Mouse (Mus musculus) CH12.LX (cell line): ENCODE measurements at regions not wholly inside any gene's neighbourhood (a gene's known extent, or its start where the extent isn't known, plus 50 kb on each side); places are given as distances from the start of the nearest gene placed in this dataset.

Experiments
- DNase-seq: peaks from one replicate; pipeline ENCODE4 v3.0.0-alpha.2; 2013; ENCODE audit errors: extremely low read depth
- H3K27ac ChIP-seq: 2 replicates; pipeline ENCODE4 v1.5.1; 2012; ENCODE audit warnings: low read depth, mild to moderate bottlenecking, control low read depth, moderate library complexity; ENCODE audit not compliant: insufficient read depth
- H3K27me3 ChIP-seq: replicated peaks from 2 replicates; pipeline ENCODE3; 2012; ENCODE audit warnings: inconsistent platforms
- H3K36me3 ChIP-seq, 2 experiments: replicated peaks in 1 of 2; 2 replicates each; pipeline versions ENCODE3 to v1.6.1; 2012; ENCODE audit warnings: inconsistent platforms in 1 of 2, low read length in 1 of 2, mild to moderate bottlenecking in 1 of 2, mixed read lengths in 1 of 2, moderate library complexity in 1 of 2; ENCODE audit not compliant: control insufficient read depth in 1 of 2, insufficient read depth in 1 of 2
- H3K4me1 ChIP-seq, 2 experiments: 2 replicates each; pipeline ENCODE4 v1.6.1; 2012; ENCODE audit warnings: inconsistent platforms in 1 of 2, moderate library complexity in 1 of 2; ENCODE audit not compliant: insufficient read depth in 2 of 2, control insufficient read depth in 1 of 2
- H3K4me2 ChIP-seq: 2 replicates; pipeline ENCODE4 v1.6.1; 2012; ENCODE audit warnings: low read depth, mild to moderate bottlenecking, control low read depth; ENCODE audit not compliant: poor library complexity, insufficient read depth, severe bottlenecking
- H3K4me3 ChIP-seq, 3 experiments: fragments of 150-350 bp in 1 of 3; sonication (generic) in 1 of 3; replicated peaks in 1 of 3; 2 replicates each; pipeline versions ENCODE3 to v1.5.1; 2011 to 2012; ENCODE audit warnings: low read depth in 2 of 3, low read length in 2 of 3, mild to moderate bottlenecking in 2 of 3, moderate library complexity in 2 of 3, control low read depth in 1 of 3, improper control_type of control experiment in 1 of 3, inconsistent platforms in 1 of 3, mixed read lengths in 1 of 3; ENCODE audit not compliant: poor library complexity in 1 of 3
- H3K79me2 ChIP-seq: replicated peaks from 2 replicates; pipeline ENCODE4 v1.6.1; 2012; ENCODE audit warnings: mild to moderate bottlenecking, moderate library complexity; ENCODE audit not compliant: control insufficient read depth, poor library complexity, insufficient read depth, severe bottlenecking; ENCODE audit errors: extremely low read depth
- H3K9ac ChIP-seq: 2 replicates; pipeline ENCODE4 v1.6.1; 2012; ENCODE audit warnings: low read depth, mild to moderate bottlenecking, control low read depth, moderate library complexity; ENCODE audit not compliant: insufficient read depth
- H3K9me3 ChIP-seq: replicated peaks from 2 replicates; pipeline ENCODE3; 2012; ENCODE audit warnings: low read length, inconsistent platforms, mixed read lengths
- E2F4 ChIP-seq: IDR thresholded peaks from 2 replicates; pipeline ENCODE4 v1.6.1; 2011; ENCODE audit warnings: low read depth, low read length, improper control_type of control experiment; ENCODE audit not compliant: insufficient replicate concordance
- ETS1 ChIP-seq: conservative IDR thresholded peaks from 2 replicates; pipeline ENCODE4 v1.6.1; 2012; ENCODE audit warnings: low read depth, mild to moderate bottlenecking, inconsistent platforms, low read length, improper control_type of control experiment, moderate library complexity
- GABPA ChIP-seq: IDR thresholded peaks from 2 replicates; pipeline ENCODE4 v1.6.1; 2012; ENCODE audit warnings: low read depth, low read length, improper control_type of control experiment, inconsistent platforms; ENCODE audit not compliant: insufficient replicate concordance
- NELFE ChIP-seq: IDR thresholded peaks from 2 replicates; pipeline ENCODE4 v1.6.1; 2011; ENCODE audit warnings: low read depth, low read length, improper control_type of control experiment
- POLR2A ChIP-seq: IDR thresholded peaks from 2 replicates; pipeline ENCODE4 v1.6.1; 2011; ENCODE audit warnings: low read depth, mild to moderate bottlenecking, improper control_type of control experiment, low read length
- POLR2AphosphoS2 ChIP-seq: IDR thresholded peaks from 2 replicates; pipeline ENCODE4 v1.6.1; 2011; ENCODE audit warnings: low read depth, low read length, improper control_type of control experiment
- RAD21 ChIP-seq: IDR thresholded peaks from 2 replicates; pipeline ENCODE4 v1.6.1; 2011; ENCODE audit warnings: low read depth, mild to moderate bottlenecking, low read length, improper control_type of control experiment, moderate library complexity
- RCOR1 ChIP-seq: conservative IDR thresholded peaks from 2 replicates; pipeline ENCODE4 v1.6.1; 2012; ENCODE audit warnings: low read depth, mild to moderate bottlenecking, inconsistent platforms, low read length, improper control_type of control experiment
- SIN3A ChIP-seq: IDR thresholded peaks from 2 replicates; pipeline ENCODE4 v1.6.1; 2012; ENCODE audit warnings: low read length, improper control_type of control experiment, inconsistent platforms
- SMC3 ChIP-seq: IDR thresholded peaks from 2 replicates; pipeline ENCODE4 v1.6.1; 2011; ENCODE audit warnings: low read depth, low read length, improper control_type of control experiment
- USF1 ChIP-seq: IDR thresholded peaks from 2 replicates; pipeline ENCODE4 v1.6.1; 2014; ENCODE audit warnings: low read depth, mild to moderate bottlenecking, inconsistent platforms, low read length, improper control_type of control experiment
- dilution Hi-C: fragments of 300-500 bp; cut with MboI; formaldehyde crosslinking; loops from 2 replicates; pipeline ENCODE4 v1.14.3; 2020; ENCODE audit warnings: low sequenced_read_pairs; ENCODE audit not compliant: extremely low pct_unique_long_range_greater_than_20kb, extremely low pct_ligation_motif_present
- in situ Hi-C: fragments of 300-500 bp; cut with MboI; formaldehyde crosslinking; loops from 3 replicates; pipeline ENCODE4 v1.14.3; 2019; ENCODE audit warnings: low sequenced_read_pairs, low pct_ligation_motif_present, low pct_unique_long_range_greater_than_20kb, mixed read lengths

DNA sequence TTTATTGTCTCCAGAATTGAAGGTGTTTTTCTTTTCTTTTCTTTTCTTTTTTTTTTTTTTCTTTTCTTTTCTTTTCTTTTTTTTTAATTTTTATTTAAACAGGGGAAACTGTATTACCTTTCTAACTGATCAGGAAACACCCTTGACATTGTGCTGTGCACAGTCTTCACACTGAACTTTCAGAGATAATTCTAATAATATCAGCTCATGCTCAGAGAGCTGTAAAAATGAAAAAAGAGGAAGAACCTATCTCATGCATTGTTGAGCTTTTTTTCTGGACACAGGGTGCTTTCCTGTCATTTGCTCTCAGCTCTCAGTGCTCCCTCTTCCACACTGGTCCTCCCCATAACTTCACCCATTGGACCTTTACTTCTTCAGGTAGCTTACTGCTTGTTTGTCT is 201.0 kb upstream of the Camk1g start:
- in situ Hi-C loops (no loop called here), dilution Hi-C loops (no loop called here)
- peaks cover 68% of the 10 kb centered on the region for H3K27me3 ChIP-seq
- no peaks in the 10 kb centered on the region for H3K79me2 ChIP-seq
- H3K27ac ChIP-seq = no peak overlapping the region
- H3K4me2 ChIP-seq = no peak overlapping the region
- H3K9ac ChIP-seq = no peak overlapping the region
- no peak overlapping the region for H3K4me3 ChIP-seq
- no peaks in the 10 kb centered on the region for H3K36me3 ChIP-seq
- DNase-seq = no peak
- peaks cover 0 to 2% of the 10 kb centered on the region in 2 experiments; a peak in 1 of 4 replicates for H3K4me1 ChIP-seq
- H3K9me3 ChIP-seq = no peaks in the 10 kb centered on the region
- no peak for TF ChIP-seq GABPA
- TF ChIP-seq POLR2A = no peak
- TF ChIP-seq POLR2AphosphoS2 = no peak

DNA sequence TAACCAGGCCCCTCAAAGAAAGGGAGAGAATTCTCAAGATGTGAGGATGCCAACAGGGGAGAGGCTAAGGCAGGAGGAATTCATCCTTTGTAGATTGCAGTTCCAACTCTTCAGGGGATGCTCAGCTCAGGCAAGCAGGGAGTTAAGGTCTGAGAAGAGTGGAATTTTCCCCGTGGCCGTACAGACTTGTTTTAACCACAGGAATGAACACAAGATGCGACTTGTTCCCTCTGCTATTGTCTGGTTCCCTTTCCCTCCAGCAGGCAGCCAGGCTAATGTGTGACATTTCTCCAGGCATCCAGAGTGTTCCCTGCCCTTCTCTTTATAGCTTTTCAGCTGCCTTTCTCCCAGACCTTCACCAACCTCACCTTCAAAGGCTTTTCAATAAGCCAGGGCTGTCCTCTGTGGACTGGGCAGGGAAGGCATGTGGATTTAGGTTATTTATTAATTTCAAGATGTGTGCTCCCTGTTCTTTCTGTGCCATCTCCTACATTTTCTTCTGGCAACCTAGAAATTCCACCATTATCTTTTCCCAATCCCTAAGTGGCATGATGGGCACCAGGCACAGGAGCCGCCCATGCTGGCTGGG is 198.6 kb upstream of the Camk1g start:
- in situ Hi-C loops = no loop called here

DNA sequence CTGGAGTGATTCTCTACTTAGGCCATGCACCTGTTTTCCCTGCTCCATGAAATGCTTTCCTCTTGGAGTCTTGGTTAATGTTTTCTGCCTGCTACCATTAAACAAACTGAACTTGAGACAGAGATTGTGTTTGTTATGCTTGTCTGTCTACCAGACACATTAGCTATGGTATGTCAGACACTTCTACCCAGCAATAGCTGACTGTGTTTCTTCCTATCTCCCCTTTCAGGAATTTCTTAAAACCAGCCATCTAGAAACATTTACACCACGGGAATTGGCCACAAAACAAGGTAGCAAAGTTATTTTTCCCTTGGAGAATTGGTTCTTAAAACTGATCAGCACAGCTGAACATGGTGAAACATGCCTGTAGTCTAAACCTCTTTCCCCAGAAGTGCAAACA is 197.1 kb upstream of the Camk1g start:
- H3K79me2 ChIP-seq = no peaks in the 10 kb centered on the region
- no peaks in the 10 kb centered on the region for H3K9me3 ChIP-seq
- no peak overlapping the region for H3K4me2 ChIP-seq
- H3K27me3 ChIP-seq = peaks cover 62% of the 10 kb centered on the region
- H3K27ac ChIP-seq = no peak overlapping the region
- no peaks in the 10 kb centered on the region for H3K36me3 ChIP-seq
- dilution Hi-C loops (no loop called here), in situ Hi-C loops (no loop called here)
- no peak for DNase-seq
- no peak overlapping the region for H3K9ac ChIP-seq
- H3K4me3 ChIP-seq = no peak overlapping the region
- H3K4me1 ChIP-seq = no peaks in the 10 kb centered on the region
- TF ChIP-seq SMC3 = no peak
- TF ChIP-seq SIN3A = no peak
- no peak for TF ChIP-seq RCOR1
- no peak for TF ChIP-seq GABPA
- no peak for TF ChIP-seq ETS1
- no peak for TF ChIP-seq E2F4
- TF ChIP-seq, all 38 proteins: peak for 0

More for the DNA sequence above, 198.6 kb upstream of the Camk1g start:
- no peak for DNase-seq
- H3K27me3 ChIP-seq = peaks cover 66% of the 10 kb centered on the region
- H3K4me1 ChIP-seq = no peaks in the 10 kb centered on the region
- H3K9me3 ChIP-seq = no peaks in the 10 kb centered on the region
- no peaks in the 10 kb centered on the region for H3K36me3 ChIP-seq
- H3K9ac ChIP-seq = no peak overlapping the region
- H3K79me2 ChIP-seq = no peaks in the 10 kb centered on the region
- dilution Hi-C loops = no loop called here
- H3K4me2 ChIP-seq = no peak overlapping the region
- no peak overlapping the region for H3K4me3 ChIP-seq
- no peak overlapping the region for H3K27ac ChIP-seq
- TF ChIP-seq NELFE (no peak), RAD21 (no peak), USF1 (no peak)
